Mouse (Mus musculus) neutrophil, adult 65 days (primary cell): ENCODE data around the gene Hoxd3. TPM values are rescaled to one million over a fixed set of nuclear protein-coding genes. Genes with fewer than 3 reads are reported as not detected.

Source experiments
- total RNA-seq: library from RNA; stranded (reverse); gene quantifications from 2 replicates; pipeline ENCODE4 v1.2.4, GENCODE M21; 2023

The Hoxd3 gene
- total RNA-seq = not detected in 2 replicates

GRCm38 (mm10) chr2:74711721-74712621 lies at the start of gene Hoxd3, which contains the start of gene Hoxd4:
Gene Hoxd3 (plus strand): TSS chr2:74711927.
Gene Hoxd4 (plus strand): TSS chr2:74711929.

DNA sequence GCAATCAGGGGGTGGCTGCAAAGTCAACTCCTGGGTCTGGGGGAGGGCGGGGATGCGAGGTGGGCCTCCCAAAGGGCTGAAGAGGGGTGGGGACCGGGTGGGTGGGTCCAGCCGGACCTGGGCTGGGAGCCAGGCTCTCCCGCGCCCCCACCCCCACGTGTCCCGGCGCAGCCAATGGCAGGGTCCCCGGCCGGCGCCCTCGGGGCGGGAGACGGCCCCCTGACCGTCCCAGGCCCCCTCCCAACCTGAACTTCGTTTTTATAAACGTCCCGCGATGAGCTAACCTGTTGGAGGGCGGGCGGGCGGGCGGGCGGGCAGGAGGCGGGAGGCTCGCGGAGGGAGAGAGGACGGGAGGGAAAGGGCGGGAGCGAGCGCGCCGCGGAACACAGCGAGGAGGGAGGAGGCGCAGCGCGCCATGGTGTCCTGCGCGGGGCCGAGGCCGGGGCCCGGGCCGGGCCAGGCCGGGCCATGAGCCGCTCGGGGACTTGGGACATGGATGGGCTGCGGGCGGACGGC lies 43.8 kb upstream of the Hoxd3 start, which contains the start of gene Hoxd13:
TSS of gene Hoxd13 (plus strand) at position 469 of the 516 bp plus-strand sequence.

DNA sequence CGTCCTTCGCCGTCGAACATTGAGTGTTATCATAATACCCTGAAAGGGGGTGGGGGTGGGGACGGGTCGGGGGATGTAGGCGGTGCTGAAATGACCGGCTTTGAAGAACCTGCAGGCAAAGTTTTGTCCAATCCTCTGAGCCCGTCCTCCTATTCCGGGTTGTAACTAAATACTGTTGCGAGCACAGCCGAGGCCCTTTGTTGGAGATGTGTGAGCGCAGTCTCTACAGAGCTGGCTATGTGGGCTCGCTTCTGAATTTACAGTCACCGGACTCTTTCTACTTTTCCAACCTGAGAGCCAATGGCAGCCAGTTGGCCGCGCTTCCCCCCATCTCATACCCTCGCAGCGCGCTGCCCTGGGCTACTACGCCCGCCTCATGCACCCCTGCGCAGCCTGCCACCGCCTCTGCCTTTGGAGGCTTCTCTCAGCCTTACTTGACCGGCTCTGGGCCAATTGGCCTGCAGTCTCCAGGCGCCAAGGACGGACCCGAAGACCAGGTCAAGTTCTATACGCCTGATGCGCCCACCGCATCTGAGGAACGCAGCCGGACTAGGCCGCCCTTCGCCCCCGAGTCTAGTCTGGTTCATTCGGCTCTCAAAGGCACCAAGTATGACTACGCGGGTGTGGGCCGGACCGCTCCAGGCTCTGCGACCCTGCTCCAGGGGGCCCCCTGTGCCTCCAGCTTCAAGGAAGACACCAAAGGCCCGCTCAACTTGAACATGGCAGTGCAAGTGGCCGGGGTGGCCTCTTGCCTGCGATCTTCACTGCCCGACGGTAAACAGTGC lies 36.7 kb upstream of the Hoxd3 start, which contains the start of gene Hoxd12:
TSS of gene Hoxd12 (plus strand) at position 133 of the 785 bp plus-strand sequence.

GRCm38 (mm10) chr2:74678891-74679595 lies 32.7 kb upstream of the Hoxd3 start, which contains the start of gene Hoxd11:
Gene Hoxd11 (plus strand): TSS chr2:74679557.

GRCm38 (mm10) chr2:74691022-74691951 lies 20.4 kb upstream of the Hoxd3 start, which contains the start of gene Hoxd10:
Gene Hoxd10 (plus strand): TSS chr2:74691924.

GRCm38 (mm10) chr2:74697567-74698121 lies 14.1 kb upstream of the Hoxd3 start, which contains the start of gene Hoxd9:
Gene Hoxd9 (plus strand): TSS chr2:74697727.

DNA sequence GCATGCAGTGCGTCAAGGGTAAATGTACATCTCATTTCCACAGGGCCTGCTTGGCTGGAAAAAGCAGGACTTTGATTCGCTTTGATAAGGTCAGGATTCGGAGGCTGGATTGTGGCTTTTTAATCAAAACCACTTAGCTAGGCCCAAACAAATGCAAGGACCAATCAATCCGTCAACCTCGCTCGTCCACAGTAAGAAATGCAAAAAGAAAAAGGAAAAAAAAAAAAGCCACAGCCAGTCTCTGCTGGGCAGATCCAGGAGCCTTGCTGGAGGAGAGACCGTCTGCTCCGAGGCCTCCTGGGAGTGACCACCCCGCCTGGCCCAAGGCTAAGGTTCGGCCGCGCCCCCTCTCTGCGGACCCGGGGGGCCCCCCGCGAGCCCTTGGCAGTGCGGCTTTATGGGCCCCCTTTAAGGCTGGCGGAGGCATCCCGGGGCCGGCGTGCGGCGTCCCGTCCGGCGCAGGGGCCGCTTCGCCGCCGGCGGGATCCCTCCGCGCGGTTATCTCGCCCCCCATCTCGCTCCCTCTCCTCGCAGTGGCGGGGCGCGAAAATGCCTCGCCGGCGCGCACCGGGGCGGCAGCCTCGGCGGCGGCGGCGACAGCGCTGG lies 7.2 kb upstream of the Hoxd3 start, which contains the start of gene Hoxd8:
TSS of gene Hoxd8 (plus strand) at position 223 of the 606 bp plus-strand sequence.

DNA sequence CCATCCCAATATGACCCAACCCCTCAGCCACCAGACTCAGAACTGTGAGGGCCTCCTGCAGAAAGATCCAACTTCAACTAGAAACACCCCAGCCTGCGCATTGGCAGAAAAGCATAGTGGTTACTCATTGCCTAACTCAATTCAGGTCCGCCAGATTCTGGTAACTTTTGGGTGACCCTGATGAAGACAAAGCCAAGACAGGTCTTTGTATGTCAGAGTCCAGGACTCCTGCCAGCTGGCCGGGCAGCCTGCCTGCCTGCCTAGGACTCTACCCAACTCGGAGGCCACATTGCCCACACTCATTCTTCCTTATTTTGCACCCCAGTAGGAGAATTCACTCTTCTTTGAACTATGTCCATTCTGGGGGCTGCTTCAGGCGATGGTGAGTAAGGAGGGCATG lies 14.8 kb downstream of the Hoxd3 start, which contains the start of gene Gm28230:
TSS of gene Gm28230 (plus strand) at position 178 of the 400 bp plus-strand sequence.

GRCm38 (mm10) chr2:74762522-74763244 lies 51.0 kb downstream of the Hoxd3 start, which contains the start of gene Hoxd1:
Gene Hoxd1 (plus strand): TSS chr2:74762980.

Other genes starting within 250 kb of the Hoxd3 start
- gene Lnpk, start 132.5 kb upstream of the Hoxd3 start, total RNA-seq = 46.7 and 68.0 TPM in 2 replicates
- not detected in 2 replicates for gene Evx2, start 52.4 kb upstream of the Hoxd3 start, total RNA-seq
- not detected in 2 replicates for gene Hoxd13, start 43.6 kb upstream of the Hoxd3 start, total RNA-seq
- gene Hoxd12, start 36.9 kb upstream of the Hoxd3 start, total RNA-seq = not detected in 2 replicates
- gene Hoxd11, start 32.4 kb upstream of the Hoxd3 start, total RNA-seq = not detected in 2 replicates
- gene Hoxd10, start 20.0 kb upstream of the Hoxd3 start, total RNA-seq = not detected in 2 replicates
- gene Hoxd9, start 14.2 kb upstream of the Hoxd3 start, total RNA-seq = not detected in 2 replicates
- gene Hoxd8, start 7.3 kb upstream of the Hoxd3 start, total RNA-seq = not detected in 2 replicates
- not detected in 2 replicates for gene Hoxd4, start within 50 bp of the Hoxd3 start, total RNA-seq
- not detected in 2 replicates for gene Gm28230, start 14.8 kb downstream of the Hoxd3 start, total RNA-seq
- not detected in 2 replicates for gene Hoxd1, start 51.1 kb downstream of the Hoxd3 start, total RNA-seq
- gene Mtx2, start 113.9 kb downstream of the Hoxd3 start, total RNA-seq = 8.9 and 13.5 TPM in 2 replicates